Mouse (Mus musculus) spleen, adult 2 months (tissue): ENCODE results near the gene Jarid2. TPM values are rescaled to one million over a fixed set of nuclear protein-coding genes. Genes with fewer than 3 reads are reported as not detected.

ENCODE experiments used
- DNase-seq, 2 experiments: peaks; one replicate each; pipeline versions ENCODE4 v3.0.0 to v3.0.0-alpha.2; 2012 to 2021; ENCODE audit warnings: low spot score in 2 of 2, low read depth in 1 of 2
- H3K27ac ChIP-seq: fragments of 200-500 bp; 2 replicates; pipeline ENCODE4 v1.5.1; 2012; ENCODE audit warnings: low read length, inconsistent platforms; ENCODE audit not compliant: insufficient read depth
- H3K27me3 ChIP-seq: fragments of 200-500 bp; 2 replicates; pipeline ENCODE4 v1.6.1; 2012; ENCODE audit warnings: mild to moderate bottlenecking, moderate library complexity, low read length, inconsistent platforms; ENCODE audit not compliant: control insufficient read depth, insufficient read depth
- H3K36me3 ChIP-seq: fragments of 200-500 bp; 2 replicates; pipeline ENCODE4 v1.6.1; 2012; ENCODE audit warnings: mild to moderate bottlenecking, low read length, inconsistent platforms; ENCODE audit not compliant: control insufficient read depth, insufficient read depth
- H3K4me1 ChIP-seq: fragments of 200-500 bp; 2 replicates; pipeline ENCODE4 v1.6.1; 2011; ENCODE audit warnings: inconsistent platforms; ENCODE audit not compliant: control insufficient read depth, insufficient read depth, insufficient read length
- H3K4me3 ChIP-seq: fragments of 200-500 bp; 2 replicates; pipeline ENCODE4 v1.5.1; 2011; ENCODE audit warnings: mild to moderate bottlenecking, inconsistent platforms; ENCODE audit not compliant: insufficient read depth, insufficient read length; ENCODE audit errors: extremely low read depth
- CTCF ChIP-seq: fragments of 200-500 bp; IDR thresholded peaks from 2 replicates; pipeline ENCODE4 v1.5.1; 2011; ENCODE audit warnings: mild to moderate bottlenecking, inconsistent platforms; ENCODE audit not compliant: insufficient read depth, insufficient read length, insufficient replicate concordance; ENCODE audit errors: extremely low read depth
- POLR2A ChIP-seq: fragments of 200-500 bp; IDR thresholded peaks from 2 replicates; pipeline ENCODE4 v1.6.1; 2011; ENCODE audit warnings: low read depth, low read length, inconsistent platforms
- WGBS: fragments of 180-500 bp; shearing (Covaris S2); methylation state at CpG from one replicate; pipeline ENCODE4 v1.1.7; 2018; 5-methylcytosine and 5-hydroxymethylcytosine counted together
- polyA plus RNA-seq: library from polyadenylated mRNA; depleted of rRNA; stranded (reverse); fragments of >200 nt; gene quantifications from 2 replicates; pipeline ENCODE4 v1.2.3, GENCODE M21; 2012

The Jarid2 gene
- polyA plus RNA-seq, 1 experiment, result 10.9 TPM

DNA sequence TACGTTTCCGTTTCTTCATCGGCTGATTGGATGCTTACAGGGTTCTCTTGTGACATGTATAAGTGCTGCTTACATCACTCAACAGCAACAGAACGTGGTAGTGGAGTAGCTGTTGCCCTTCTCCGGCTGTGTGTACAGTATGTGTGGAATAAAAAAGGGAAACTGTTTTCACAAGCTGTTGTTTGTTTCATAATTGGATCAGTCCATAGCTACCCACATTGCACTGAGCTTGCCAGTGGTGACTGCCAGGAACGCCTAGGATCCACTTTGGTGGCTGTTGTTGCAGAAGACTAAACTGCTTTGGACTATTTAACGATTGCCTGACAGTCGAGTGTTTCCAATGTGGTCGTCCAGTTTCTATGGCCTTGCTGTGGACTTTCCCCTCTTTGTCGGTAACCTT is 191.8 kb downstream of the Jarid2 start:
- Histone ChIP-seq H3K4me1 (no peaks in the 10 kb centered on the region), H3K27me3 (no peaks in the 10 kb centered on the region), H3K27ac (no peak overlapping the region), H3K36me3 (peaks cover 48% of the 10 kb centered on the region), H3K4me3 (no peak overlapping the region)
- no peak for DNase-seq
- WGBS, result 92% methylated on average over 10 of the region's 10 CpGs
- TF ChIP-seq CTCF, result no peak
- TF ChIP-seq POLR2A, result no peak

DNA sequence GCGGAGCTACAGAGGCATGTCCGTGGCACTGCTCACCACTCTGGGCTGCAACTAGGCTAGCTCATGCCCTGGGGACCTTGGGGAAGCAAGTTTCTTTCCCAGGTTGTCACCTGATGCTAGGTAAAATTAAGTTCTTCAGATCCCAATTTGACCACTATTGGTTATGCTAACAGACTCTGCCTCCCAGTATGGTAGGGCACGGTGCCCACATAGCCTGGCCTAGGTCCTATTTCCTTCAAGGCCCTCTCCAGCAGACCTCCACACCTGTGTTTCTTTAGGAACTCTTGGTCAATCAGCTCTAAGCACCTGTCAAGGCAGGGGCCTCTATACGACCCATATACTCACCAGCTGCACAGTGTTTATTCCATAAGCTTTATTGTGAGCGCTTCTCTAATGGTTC is 192.4 kb downstream of the Jarid2 start:
- no peak for TF ChIP-seq POLR2A
- no peak for TF ChIP-seq CTCF
- 96% methylated on average over 5 of the region's 5 CpGs for WGBS
- DNase-seq, result no peak
- H3K4me1 ChIP-seq, result no peaks in the 10 kb centered on the region
- no peak overlapping the region for H3K4me3 ChIP-seq
- peaks cover 47% of the 10 kb centered on the region for H3K36me3 ChIP-seq
- H3K27me3 ChIP-seq, result no peaks in the 10 kb centered on the region
- no peak overlapping the region for H3K27ac ChIP-seq

DNA sequence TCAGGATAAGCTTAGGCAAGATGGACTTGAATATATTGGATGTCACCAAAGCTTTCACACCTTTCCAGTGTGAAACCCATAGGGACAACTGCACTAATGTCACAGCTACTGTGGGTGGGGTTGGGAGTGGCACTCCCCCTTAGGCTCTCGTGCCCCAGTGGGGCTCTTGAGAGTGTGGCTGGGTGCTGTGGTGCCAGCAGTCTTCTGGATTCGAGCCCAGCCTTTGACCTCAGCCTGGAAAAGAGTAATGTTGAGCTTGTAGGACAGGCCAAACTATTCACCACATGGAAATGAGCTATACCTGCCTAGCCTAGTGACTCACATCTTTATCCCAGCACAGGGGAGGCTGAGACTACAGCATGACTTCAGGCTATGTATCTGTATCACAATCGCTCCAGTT is 194.8 kb downstream of the Jarid2 start:
- Histone ChIP-seq H3K4me3 (no peak overlapping the region), H3K4me1 (no peaks in the 10 kb centered on the region), H3K27me3 (no peaks in the 10 kb centered on the region), H3K27ac (no peak overlapping the region), H3K36me3 (peaks cover 32% of the 10 kb centered on the region)
- TF ChIP-seq POLR2A (no peak), CTCF (no peak)
- 91% methylated on average over 3 of the region's 3 CpGs for WGBS
- no peak for DNase-seq

DNA sequence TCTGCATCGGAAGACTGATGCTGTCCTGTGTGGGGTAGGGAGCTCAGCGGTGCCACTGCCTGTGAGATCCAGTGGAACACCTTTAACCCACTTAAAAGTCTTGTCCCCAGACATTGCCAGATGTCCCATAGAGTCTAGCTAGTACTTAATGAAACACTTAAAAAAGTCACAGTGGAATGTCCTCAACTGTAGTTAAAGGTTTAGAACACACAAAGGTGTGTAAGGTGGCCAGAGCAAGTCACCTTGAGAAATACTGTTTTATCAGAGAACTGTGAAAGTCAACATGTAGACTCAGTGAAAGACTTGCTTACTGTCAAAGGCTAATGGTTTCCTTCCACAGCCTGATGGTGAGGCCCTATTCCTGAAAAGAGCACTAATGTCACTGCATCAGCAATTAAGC is 195.9 kb downstream of the Jarid2 start:
- 98% methylated on average over 2 of the region's 2 CpGs for WGBS
- Histone ChIP-seq H3K27me3 (no peaks in the 10 kb centered on the region), H3K27ac (no peak overlapping the region), H3K4me3 (no peak overlapping the region), H3K4me1 (no peaks in the 10 kb centered on the region), H3K36me3 (peaks cover 28% of the 10 kb centered on the region)
- TF ChIP-seq CTCF (no peak), POLR2A (no peak)
- DNase-seq, result no peak

DNA sequence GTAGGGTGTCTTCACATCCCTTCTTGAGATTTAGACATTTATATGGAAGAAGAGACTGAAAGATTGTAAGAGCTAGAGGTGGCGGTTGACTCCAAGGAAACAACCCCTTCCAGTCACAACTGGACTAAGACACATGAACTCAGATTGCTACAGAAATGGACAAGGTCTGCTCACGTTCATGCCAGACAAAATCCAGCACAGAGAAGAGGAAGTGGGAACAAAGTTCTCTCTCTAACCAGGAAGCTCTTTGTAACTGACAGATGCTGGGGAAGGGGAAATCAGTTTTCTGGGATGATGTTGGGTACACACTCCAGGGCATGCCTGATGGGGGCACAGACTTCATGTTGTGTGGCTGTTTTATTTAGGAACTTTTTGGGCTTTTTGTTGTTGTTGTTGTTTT is 197.0 kb downstream of the Jarid2 start:
- TF ChIP-seq POLR2A (no peak), CTCF (no peak)
- H3K4me1 ChIP-seq, result no peaks in the 10 kb centered on the region
- H3K4me3 ChIP-seq, result no peak overlapping the region
- peaks cover 25% of the 10 kb centered on the region for H3K36me3 ChIP-seq
- 72% methylated on average over 2 of the region's 2 CpGs for WGBS
- H3K27me3 ChIP-seq, result no peaks in the 10 kb centered on the region
- DNase-seq, result no peak
- no peak overlapping the region for H3K27ac ChIP-seq

DNA sequence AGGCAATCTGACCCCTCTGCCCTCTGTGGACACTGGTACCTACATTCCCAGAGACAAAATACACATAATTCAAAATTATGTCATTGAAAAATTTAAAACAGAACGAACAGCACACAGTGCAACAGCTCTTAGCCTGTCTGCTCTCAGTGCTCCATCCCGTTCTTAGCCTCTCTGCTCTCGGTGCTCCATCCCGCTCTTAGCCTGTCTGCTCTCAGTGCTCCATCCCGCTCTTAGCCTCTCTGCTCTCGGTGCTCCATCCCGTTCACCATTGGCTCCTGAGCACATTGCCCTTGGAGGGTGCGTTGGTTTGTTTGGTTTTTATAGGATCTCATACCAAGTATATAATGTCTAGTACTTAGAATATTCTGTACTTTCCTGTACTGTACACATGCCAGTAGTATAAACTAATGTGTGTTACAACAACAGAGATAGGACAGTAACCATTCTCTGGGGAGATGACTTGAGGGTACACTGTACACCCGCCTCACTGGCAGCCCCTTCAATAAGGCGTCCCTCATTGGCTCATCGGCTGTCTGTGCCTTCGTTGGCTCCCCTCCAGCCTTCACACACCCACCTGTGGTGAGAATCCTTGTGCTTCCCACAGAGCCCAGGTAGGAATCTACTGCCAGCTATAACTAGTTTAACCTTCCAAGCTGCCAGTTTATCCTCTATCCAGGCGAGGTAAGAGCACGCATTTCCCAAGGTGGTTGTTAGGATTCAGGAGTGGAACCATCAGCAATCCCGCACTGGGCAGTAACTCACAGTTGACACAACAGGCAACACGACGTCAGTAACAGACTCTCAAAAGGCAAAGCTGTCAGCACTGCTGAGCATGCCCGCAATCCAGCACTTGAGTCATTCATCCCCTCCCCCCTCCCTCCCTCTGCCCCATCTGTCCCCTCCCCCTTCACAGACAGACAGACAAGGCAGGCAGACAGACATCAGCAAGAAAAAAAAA is 203.3 kb downstream of the Jarid2 start:
- no peak overlapping the region for H3K27ac ChIP-seq
- no peak overlapping the region for H3K4me3 ChIP-seq
- 90% methylated on average over 18 of the region's 18 CpGs for WGBS
- DNase-seq, result no peak
- H3K36me3 ChIP-seq, result 0 out of 2 replicates have a peak, but pooled peaks cover 3% of the 10 kb centered on the region
- TF ChIP-seq CTCF, result no peak
- no peak for TF ChIP-seq POLR2A
- peaks cover 2% of the 10 kb centered on the region for H3K4me1 ChIP-seq
- no peaks in the 10 kb centered on the region for H3K27me3 ChIP-seq

DNA sequence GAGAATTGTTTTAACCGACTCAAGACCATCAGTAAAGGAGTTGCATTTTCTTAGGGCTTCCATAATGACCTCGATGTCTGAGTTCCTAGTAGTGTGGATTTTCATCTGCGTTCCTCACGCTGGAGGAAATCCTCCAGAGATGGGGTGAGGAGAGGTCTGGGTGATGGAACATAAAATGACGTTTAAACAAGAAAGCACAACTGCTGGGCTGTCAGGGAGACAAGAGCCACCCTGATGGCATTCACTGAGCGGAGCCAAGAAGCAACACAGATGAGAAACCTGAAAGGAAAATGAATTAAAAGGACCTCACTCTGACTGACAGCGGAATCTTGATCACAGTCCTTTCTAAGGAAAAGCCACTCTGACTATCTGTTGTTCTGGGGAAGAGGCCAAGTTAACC is 204.3 kb downstream of the Jarid2 start:
- peaks cover 5% of the 10 kb centered on the region for H3K4me1 ChIP-seq
- no peak for TF ChIP-seq CTCF
- no peak for TF ChIP-seq POLR2A
- H3K27me3 ChIP-seq, result no peaks in the 10 kb centered on the region
- DNase-seq, result no peak
- H3K27ac ChIP-seq, result no peak overlapping the region
- 88% methylated on average over 7 of the region's 7 CpGs for WGBS
- 0 out of 2 replicates have a peak, but pooled peaks cover 3% of the 10 kb centered on the region for H3K36me3 ChIP-seq
- no peak overlapping the region for H3K4me3 ChIP-seq
